Mouse (Mus musculus) gastrocnemius, adult 18-20 months (tissue): ENCODE data around the gene Zfp57. TPM values are rescaled to one million over a fixed set of nuclear protein-coding genes. Genes with fewer than 3 reads are reported as not detected.
"Not testable (repeated sequence)": the region's sequence is repeated elsewhere in the genome, so short reads cannot be mapped to it uniquely, and the experiment has no call there.

ENCODE experiments used
- DNase-seq: peaks from one replicate; pipeline ENCODE4 v3.0.0; 2021; ENCODE audit warnings: low spot score
- long read RNA-seq, 2 experiments: library from polyadenylated mRNA; stranded (forward); transcript quantifications; one replicate each; pipeline ENCODE4 v2.0.0; 2021
- total RNA-seq, 2 experiments: library from RNA; stranded (reverse); gene quantifications; 2 replicates each; pipeline ENCODE4 v1.2.3; 2021

The Zfp57 gene
- not detected for total RNA-seq
- long read RNA-seq, experiment 1 = 0 reads
- long read RNA-seq, experiment 2 = 0 reads

GRCm38 (mm10) chr17:37000863-37001262 lies at the start of gene Zfp57:
Gene Zfp57, plus strand, starts transcription at chr17:37001163.
- DNase-seq = no peak

- DNase-seq = no peak
Measured at GRCm38 (mm10) chr17:36952631-36953030, 48.3 kb upstream of the Zfp57 start.

- DNase-seq = no peak
Measured at GRCm38 (mm10) chr17:36953062-36953461, 47.9 kb upstream of the Zfp57 start.

GRCm38 (mm10) chr17:36957999-36958743 lies 42.8 kb upstream of the Zfp57 start, which contains the start of the genes Znrd1 and Znrd1as:
Gene Znrd1, minus strand, starts transcription at chr17:36958559.
Gene Znrd1as, plus strand, starts transcription at chr17:36958592.
- DNase-seq = peak; percentile 94

- no peak for DNase-seq
Measured at GRCm38 (mm10) chr17:36958884-36959283, 42.1 kb upstream of the Zfp57 start.

- DNase-seq = no peak
Measured at GRCm38 (mm10) chr17:36961125-36961524, 39.8 kb upstream of the Zfp57 start.

- no peak for DNase-seq
Measured at GRCm38 (mm10) chr17:36966875-36967274, 34.1 kb upstream of the Zfp57 start.

- DNase-seq = no peak
Measured at GRCm38 (mm10) chr17:36970316-36970890, 30.6 kb upstream of the Zfp57 start.

- DNase-seq = no peak
Measured at GRCm38 (mm10) chr17:36971172-36971850, 29.7 kb upstream of the Zfp57 start.

GRCm38 (mm10) chr17:36972791-36973190 lies 28.2 kb upstream of the Zfp57 start:
- DNase-seq = no peak

- no peak for DNase-seq
Measured at GRCm38 (mm10) chr17:36973271-36973787, 27.6 kb upstream of the Zfp57 start.

- peak; percentile 38 for DNase-seq
Measured at GRCm38 (mm10) chr17:36981221-36981813, 19.6 kb upstream of the Zfp57 start, which contains the start of gene 2410137M14Rik. Gene 2410137M14Rik, minus strand, starts transcription at chr17:36981237.

GRCm38 (mm10) chr17:36981845-36982244 lies 19.1 kb upstream of the Zfp57 start:
- DNase-seq = no peak

GRCm38 (mm10) chr17:36982253-36983155 lies 18.5 kb upstream of the Zfp57 start:
- no peak for DNase-seq

GRCm38 (mm10) chr17:36988475-36988874 lies 12.5 kb upstream of the Zfp57 start:
- DNase-seq = no peak

- DNase-seq = no peak
Measured at GRCm38 (mm10) chr17:36989437-36989836, 11.5 kb upstream of the Zfp57 start, which contains the start of gene H2-M5. Gene H2-M5, minus strand, starts transcription at chr17:36989537.

- not testable (repeated sequence) for DNase-seq
Measured at GRCm38 (mm10) chr17:36990630-36991029, 10.3 kb upstream of the Zfp57 start.

GRCm38 (mm10) chr17:36992336-36993104 lies 8.4 kb upstream of the Zfp57 start:
- no peak for DNase-seq

- DNase-seq = no peak
Measured at GRCm38 (mm10) chr17:36993770-36994325, 7.1 kb upstream of the Zfp57 start.
